Comparison of ENCODE assay signal across 16 mouse cellular contexts in the genomic region with DNA sequence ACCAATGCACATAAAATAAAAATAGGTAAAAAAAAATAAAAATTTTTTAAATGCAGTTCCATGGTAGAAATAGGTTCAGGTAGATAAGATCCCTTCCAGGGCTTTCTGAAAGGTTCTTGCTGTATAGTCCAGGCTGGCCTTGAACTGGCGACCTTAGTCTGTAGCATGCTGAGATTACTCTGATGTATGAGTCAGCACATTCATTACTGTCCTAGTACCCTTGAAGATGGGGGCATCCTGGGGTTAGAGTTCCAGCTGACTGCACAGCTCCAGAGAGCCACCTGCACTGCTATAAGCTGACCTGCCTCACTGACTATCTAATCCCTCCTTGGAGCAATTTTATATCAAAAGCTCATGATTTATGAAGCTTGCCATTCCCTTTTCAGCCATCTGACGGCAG. TPM values are rescaled to one million over a fixed set of nuclear protein-coding genes. Genes with fewer than 3 reads are reported as not detected.
"Had no signal": no experiment of that assay in that cellular context is flagged by ENCODE, and none has a peak within 500 bp of the region (broad histone marks: within the 10 kb centered on the region; RNA-seq: fewer than 3 reads in every experiment).

No protein-coding gene starts in this region.

- H3K36me3 ChIP-seq: liver, embryonic 13.5 days had no signal

- H3K4me3 ChIP-seq: layer of hippocampus, adult 2 months; liver, embryonic 13.5 days had no signal

- H3K27me3 ChIP-seq: liver, embryonic 13.5 days had no signal

- DNase-seq: kidney, postnatal 14 days; kidney, postnatal 4 days; layer of hippocampus, adult 9-11 months; liver, embryonic 13.5 days; lung, adult 2 months; lung, postnatal 14 days; lung, postnatal 4 days; midbrain, embryonic 14.5 days; right cerebral cortex, adult 18-20 months; right cerebral cortex, postnatal 14 days; right cerebral cortex, postnatal 4 days; thymus, adult 2 months; thymus, postnatal 14 days had no signal

- H3K9ac ChIP-seq: liver, embryonic 13.5 days had no signal

- H3K27ac ChIP-seq: layer of hippocampus, adult 2 months; liver, embryonic 13.5 days; stomach, postnatal 0 days had no signal

RNA-seq across cellular contexts. Expression of a gene that starts 21.6 kb away (rescaled TPM):
- total RNA-seq: megakaryocyte-erythroid progenitor cell, adult 5-6 weeks had no signal
